Mouse (Mus musculus): ENCODE results near the gene Fktn. TPM values are rescaled to one million over a fixed set of nuclear protein-coding genes. Genes with fewer than 3 reads are reported as not detected.
"Not testable (repeated sequence)": the region's sequence is repeated elsewhere in the genome, so short reads cannot be mapped to it uniquely, and the experiment has no call there.

Fktn gene
- total and polyA plus RNA-seq, 2 experiments from 2014 or later, result 6.9 to 10.6 TPM

DNA sequence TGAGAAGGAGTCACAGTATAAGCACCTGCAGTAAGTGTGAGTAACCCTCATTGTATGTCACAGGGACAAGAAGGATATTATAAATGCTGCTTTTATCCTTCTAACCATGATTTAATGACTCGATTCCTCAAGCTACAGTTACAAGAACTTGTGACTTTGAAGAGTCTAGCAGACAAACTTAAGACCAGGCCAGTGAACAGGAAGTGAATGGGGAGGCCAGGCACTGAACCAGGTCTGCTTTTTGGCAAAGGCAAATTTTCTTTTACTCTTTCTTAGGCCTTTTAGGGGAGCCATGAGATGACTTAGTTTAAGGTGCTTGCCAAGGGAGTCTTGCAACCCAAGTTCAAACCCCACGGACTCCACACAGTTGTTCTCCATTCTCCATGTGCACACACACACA lies 81.9 kb downstream of the Fktn start:
- Histone ChIP-seq H3K9me3 (replicated peaks; ENCODE audit: control insufficient read depth, low read length) (no peaks in the 10 kb centered on the region), H3K27ac (ENCODE audit: low read depth) (no peak overlapping the region), H3K36me3 (replicated peaks; ENCODE audit: control insufficient read depth, insufficient read depth, low read length) (no peaks in the 10 kb centered on the region), H3K4me3 (ENCODE audit: low read depth, low read length) (no peak overlapping the region), H3K4me1 (ENCODE audit: control insufficient read depth, insufficient read depth) (peaks cover 27% of the 10 kb centered on the region), H3K27me3 (ENCODE audit: control insufficient read depth, insufficient read depth, low read length) (no peaks in the 10 kb centered on the region), H3K4me2 (ENCODE audit: low read depth, low read length) (no peak overlapping the region), H3K9ac (replicated peaks; ENCODE audit: low read depth, low read length) (no peak overlapping the region)
- DNase-seq (ENCODE audit: low spot score) (no peak), ATAC-seq (ENCODE audit: insufficient read depth, low read depth) (no peak)
- TF ChIP-seq CTCF (IDR thresholded peaks at IDR 0.05; ENCODE audit: low read depth) (no peak), EP300 (IDR thresholded peaks at IDR 0.05; ENCODE audit: low read depth) (no peak)
- WGBS, result 88% methylated on average over 2 of the region's 2 CpGs

DNA sequence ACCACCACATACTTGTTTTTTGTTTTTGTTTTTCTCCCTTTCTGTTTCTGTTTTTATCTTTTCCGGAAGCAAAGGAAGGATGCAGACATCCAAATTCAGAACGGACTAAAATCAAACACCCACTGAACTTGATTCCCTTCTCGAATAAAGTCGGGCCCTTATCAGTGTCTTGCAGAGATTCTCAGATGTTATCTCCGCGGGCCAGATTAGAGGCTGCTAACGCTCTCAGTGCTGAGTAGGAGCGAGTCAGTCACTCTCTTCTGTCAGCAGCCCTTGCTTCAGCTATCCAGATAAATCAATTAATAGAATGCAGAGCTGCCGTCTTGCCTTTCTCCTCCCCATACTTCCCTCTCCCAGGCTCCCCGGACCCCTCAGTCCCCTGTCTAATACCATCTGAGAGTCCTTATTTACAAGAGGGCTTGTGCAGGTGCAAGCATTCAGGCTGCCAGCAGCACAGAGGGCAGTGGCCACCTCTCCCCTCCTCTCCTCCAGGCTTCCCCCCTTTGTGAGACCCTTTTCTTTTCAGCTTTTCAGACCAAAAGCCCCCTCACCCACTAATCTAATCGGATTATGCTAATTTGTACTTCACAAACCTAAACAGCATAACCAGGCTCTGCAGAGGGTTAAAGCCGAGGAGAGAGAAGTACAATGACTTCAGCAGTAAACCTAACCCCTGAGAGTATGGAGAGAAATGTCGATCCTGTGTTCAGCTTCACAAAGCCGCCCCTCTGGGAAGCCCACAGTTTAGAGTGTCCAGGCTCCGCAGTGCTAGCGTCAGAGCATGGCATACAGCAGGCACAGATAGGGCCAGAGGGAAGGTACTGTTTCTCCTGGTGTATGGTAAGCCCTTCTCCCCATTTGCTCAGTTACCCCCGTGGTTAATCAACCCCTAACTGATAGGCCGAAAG lies 83.3 kb downstream of the Fktn start:
- DNase-seq (ENCODE audit: low spot score) (no peak), ATAC-seq (ENCODE audit: insufficient read depth, low read depth) (no peak)
- no peaks in the 10 kb centered on the region for H3K36me3 ChIP-seq (replicated peaks; ENCODE audit: control insufficient read depth, insufficient read depth, low read length)
- no peak overlapping the region for H3K9ac ChIP-seq (replicated peaks; ENCODE audit: low read depth, low read length)
- no peaks in the 10 kb centered on the region for H3K27me3 ChIP-seq (ENCODE audit: control insufficient read depth, insufficient read depth, low read length)
- TF ChIP-seq EP300 (IDR thresholded peaks at IDR 0.05; ENCODE audit: low read depth) (no peak), CTCF (IDR thresholded peaks at IDR 0.05; ENCODE audit: low read depth) (no peak)
- peak overlapping the region; percentile 44 for H3K4me2 ChIP-seq (ENCODE audit: low read depth, low read length)
- H3K4me3 ChIP-seq (ENCODE audit: low read depth, low read length), result peak overlapping the region; percentile 8
- H3K9me3 ChIP-seq (replicated peaks; ENCODE audit: control insufficient read depth, low read length), result no peaks in the 10 kb centered on the region
- no peak overlapping the region for H3K27ac ChIP-seq (ENCODE audit: low read depth)
- 20% methylated on average over 18 of the region's 18 CpGs for WGBS
- H3K4me1 ChIP-seq (ENCODE audit: control insufficient read depth, insufficient read depth), result peaks cover 27% of the 10 kb centered on the region

DNA sequence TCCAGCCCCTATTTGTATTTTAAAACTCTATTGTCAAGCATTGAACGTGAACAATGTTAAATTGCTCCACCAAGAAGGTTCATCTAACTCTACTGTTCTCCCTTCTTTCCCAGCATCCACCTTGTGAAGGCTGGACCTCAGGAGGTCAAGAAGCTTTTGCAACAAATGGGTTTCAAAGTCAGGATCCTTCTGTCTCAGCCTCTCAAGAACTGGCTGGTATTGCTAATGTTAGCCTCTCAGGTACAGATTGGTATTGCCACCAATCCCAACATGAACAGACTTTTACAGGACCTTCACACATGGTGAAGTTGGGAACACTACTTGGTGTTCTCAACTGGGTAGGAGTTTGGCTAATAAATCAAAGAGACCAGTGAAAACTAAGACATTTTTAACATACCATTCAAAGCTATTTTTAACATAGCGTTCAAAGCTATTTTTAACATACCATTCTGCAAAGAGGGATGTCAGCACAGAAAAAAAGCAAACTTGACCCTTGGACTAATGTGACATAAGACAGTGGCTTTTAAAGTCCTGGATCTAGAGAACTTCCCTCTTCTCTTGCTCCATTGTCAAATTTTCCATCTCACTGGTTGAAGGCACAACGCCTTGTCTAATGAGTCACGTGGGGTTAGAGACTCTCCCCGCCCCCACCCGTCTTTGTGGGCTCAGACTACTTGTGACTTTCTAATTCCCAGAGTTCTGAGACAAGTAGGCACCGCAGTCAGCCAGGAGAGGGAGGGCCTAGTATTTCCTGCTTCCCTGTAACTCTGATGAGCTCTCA lies 85.3 kb downstream of the Fktn start:
- peak; percentile 63 for DNase-seq (ENCODE audit: low spot score)
- Histone ChIP-seq H3K4me3 (ENCODE audit: low read depth, low read length) (no peak overlapping the region), H3K27me3 (ENCODE audit: control insufficient read depth, insufficient read depth, low read length) (no peaks in the 10 kb centered on the region), H3K36me3 (replicated peaks; ENCODE audit: control insufficient read depth, insufficient read depth, low read length) (no peaks in the 10 kb centered on the region), H3K9me3 (replicated peaks; ENCODE audit: control insufficient read depth, low read length) (no peaks in the 10 kb centered on the region), H3K4me1 (ENCODE audit: control insufficient read depth, insufficient read depth) (peaks cover 27% of the 10 kb centered on the region), H3K4me2 (ENCODE audit: low read depth, low read length) (no peak overlapping the region), H3K27ac (ENCODE audit: low read depth) (peak overlapping the region; percentile 40), H3K9ac (replicated peaks; ENCODE audit: low read depth, low read length) (no peak overlapping the region)
- 15% methylated on average over 7 of the region's 7 CpGs for WGBS
- TF ChIP-seq EP300 (IDR thresholded peaks at IDR 0.05; ENCODE audit: low read depth) (no peak), CTCF (IDR thresholded peaks at IDR 0.05; ENCODE audit: low read depth) (no peak)
- ATAC-seq (ENCODE audit: insufficient read depth, low read depth), result peak; percentile 60

DNA sequence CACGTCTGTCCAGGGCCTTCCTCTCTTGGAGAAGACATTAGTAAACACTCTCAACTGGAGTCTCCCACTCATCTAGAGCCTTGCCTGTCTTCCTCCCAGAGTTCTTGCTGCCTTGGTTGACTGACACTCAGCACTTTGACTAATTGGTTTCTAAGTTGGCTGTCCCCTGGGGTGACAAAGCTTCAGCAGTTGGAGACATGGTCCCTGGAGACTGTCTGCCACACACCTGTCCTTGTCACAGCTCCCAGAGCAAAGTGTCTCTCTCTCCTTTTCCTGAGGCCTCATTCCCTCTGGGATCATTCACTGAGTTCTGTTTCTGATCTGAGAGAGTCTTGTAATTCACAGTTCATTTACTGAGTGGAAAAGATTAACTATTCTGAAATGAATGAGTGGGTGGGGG lies 86.0 kb downstream of the Fktn start:
- no peak overlapping the region for H3K9ac ChIP-seq (replicated peaks; ENCODE audit: low read depth, low read length)
- 43% methylated on average over 1 of the region's 1 CpGs for WGBS
- no peak for DNase-seq (ENCODE audit: low spot score)
- no peak overlapping the region for H3K4me3 ChIP-seq (ENCODE audit: low read depth, low read length)
- TF ChIP-seq EP300 (IDR thresholded peaks at IDR 0.05; ENCODE audit: low read depth) (no peak), CTCF (IDR thresholded peaks at IDR 0.05; ENCODE audit: low read depth) (no peak)
- no peak overlapping the region for H3K4me2 ChIP-seq (ENCODE audit: low read depth, low read length)
- H3K27ac ChIP-seq (ENCODE audit: low read depth), result peak overlapping the region; percentile 40
- no peaks in the 10 kb centered on the region for H3K9me3 ChIP-seq (replicated peaks; ENCODE audit: control insufficient read depth, low read length)
- no peak for ATAC-seq (ENCODE audit: insufficient read depth, low read depth)
- H3K36me3 ChIP-seq (replicated peaks; ENCODE audit: control insufficient read depth, insufficient read depth, low read length), result no peaks in the 10 kb centered on the region
- peaks cover 27% of the 10 kb centered on the region for H3K4me1 ChIP-seq (ENCODE audit: control insufficient read depth, insufficient read depth)
- no peaks in the 10 kb centered on the region for H3K27me3 ChIP-seq (ENCODE audit: control insufficient read depth, insufficient read depth, low read length)

DNA sequence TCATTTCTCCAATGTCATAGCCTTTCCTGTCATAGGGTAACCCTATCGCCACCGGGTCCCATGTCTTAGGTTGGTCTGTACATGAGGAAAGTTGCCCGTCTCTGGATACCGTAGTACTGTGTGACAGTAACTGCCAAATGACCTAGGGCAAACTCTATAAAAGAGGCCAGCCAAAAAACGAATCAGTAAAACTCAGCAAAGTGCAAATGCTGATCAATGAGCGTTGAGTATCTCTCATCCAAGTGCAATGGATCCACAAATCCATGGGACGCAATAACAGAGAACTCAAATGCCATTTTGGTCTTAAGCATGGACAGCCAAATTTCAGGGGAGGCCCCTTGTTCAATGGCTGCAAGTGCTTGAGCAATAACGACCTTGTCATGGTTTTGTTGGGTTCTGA lies 89.9 kb downstream of the Fktn start:
- not testable (repeated sequence) for H3K27ac ChIP-seq (ENCODE audit: low read depth); H3K9ac ChIP-seq (replicated peaks; ENCODE audit: low read depth, low read length); H3K4me3 ChIP-seq (ENCODE audit: low read depth, low read length); H3K4me2 ChIP-seq (ENCODE audit: low read depth, low read length); H3K9me3 ChIP-seq (replicated peaks; ENCODE audit: control insufficient read depth, low read length); H3K36me3 ChIP-seq (replicated peaks; ENCODE audit: control insufficient read depth, insufficient read depth, low read length); H3K27me3 ChIP-seq (ENCODE audit: control insufficient read depth, insufficient read depth, low read length); ATAC-seq (ENCODE audit: insufficient read depth, low read depth); DNase-seq (ENCODE audit: low spot score)
- peaks cover 18% of the 10 kb centered on the region for H3K4me1 ChIP-seq (ENCODE audit: control insufficient read depth, insufficient read depth)
- WGBS, result 91% methylated on average over 7 of the region's 8 CpGs

DNA sequence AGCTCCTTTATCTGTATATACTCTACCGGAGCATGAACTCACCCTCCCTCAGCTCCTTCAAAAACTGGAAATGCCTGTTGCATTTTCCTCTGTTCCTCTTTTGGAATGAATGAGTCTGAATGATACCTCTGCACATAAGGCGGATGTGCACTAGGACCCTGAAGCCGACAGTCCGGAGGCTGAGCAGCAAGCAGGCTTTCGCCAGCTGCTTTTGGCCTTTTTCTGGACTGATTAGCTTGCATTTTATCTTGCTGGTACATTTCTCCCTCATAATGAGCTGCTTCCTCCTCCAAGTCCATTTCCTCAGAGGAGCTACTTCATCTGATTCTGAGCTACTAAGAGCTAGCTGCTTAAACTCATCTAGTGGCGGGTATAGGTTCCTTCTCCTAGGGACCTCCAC lies 92.6 kb downstream of the Fktn start:
- not testable (repeated sequence) for H3K27ac ChIP-seq (ENCODE audit: low read depth); H3K27me3 ChIP-seq (ENCODE audit: control insufficient read depth, insufficient read depth, low read length); H3K4me1 ChIP-seq (ENCODE audit: control insufficient read depth, insufficient read depth); H3K4me2 ChIP-seq (ENCODE audit: low read depth, low read length); H3K36me3 ChIP-seq (replicated peaks; ENCODE audit: control insufficient read depth, insufficient read depth, low read length); H3K9ac ChIP-seq (replicated peaks; ENCODE audit: low read depth, low read length); H3K4me3 ChIP-seq (ENCODE audit: low read depth, low read length); H3K9me3 ChIP-seq (replicated peaks; ENCODE audit: control insufficient read depth, low read length); ATAC-seq (ENCODE audit: insufficient read depth, low read depth); DNase-seq (ENCODE audit: low spot score)
- WGBS, result 67% methylated on average over 6 of the region's 6 CpGs
